Mouse (Mus musculus) mouse embryonic stem cell (cell line): ENCODE measurements around the gene Ptpn4.

Source experiments
- in situ Hi-C, 2 experiments: fragments of 300-500 bp; cut with MboI; formaldehyde crosslinking; loops; 1 replicate in 1 of 2; 3 replicates in 1 of 2; pipeline ENCODE4 v1.14.3; 2019 to 2020; ENCODE audit warnings: low sequenced_read_pairs in 2 of 2, low pct_unique_long_range_greater_than_20kb in 1 of 2, mixed read lengths in 1 of 2; ENCODE audit not compliant: unreplicated experiment in 1 of 2

Ptpn4 gene

GRCm38 (mm10) chr1:119654307-119654706, 183.1 kb downstream of the Ptpn4 start:
- in situ Hi-C loops: no loop called here

GRCm38 (mm10) chr1:119650386-119650785, 187.0 kb downstream of the Ptpn4 start:
- in situ Hi-C loops: no loop called here

DNA sequence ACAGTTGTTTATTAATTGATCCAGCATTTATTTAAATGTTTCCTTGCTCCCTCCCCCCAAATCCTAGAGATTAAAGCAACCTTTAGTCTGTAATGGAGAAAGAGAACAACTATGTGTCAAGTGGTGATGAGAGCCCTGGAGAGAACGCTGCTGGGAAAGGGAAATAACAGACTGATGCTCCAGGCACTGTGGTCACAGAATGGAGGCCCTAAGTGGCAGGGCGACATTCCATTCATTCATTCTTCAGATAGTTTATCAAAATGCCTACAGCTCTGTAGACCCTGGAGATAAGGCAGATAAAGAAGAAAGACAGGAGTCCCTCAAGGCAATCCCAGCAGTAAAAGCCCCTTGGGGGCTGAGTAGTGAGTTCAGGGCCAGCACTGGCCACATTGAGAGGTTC, 187.8 kb downstream of the Ptpn4 start:
- in situ Hi-C loops: no loop called here

- in situ Hi-C loops: no loop called here
Observed at GRCm38 (mm10) chr1:119648205-119649111, 189.0 kb downstream of the Ptpn4 start, which contains the start of gene Epb41l5. Gene Epb41l5 (minus strand): TSS chr1:119649000.

GRCm38 (mm10) chr1:119646356-119646755, 191.1 kb downstream of the Ptpn4 start:
- in situ Hi-C loops: no loop called here

DNA sequence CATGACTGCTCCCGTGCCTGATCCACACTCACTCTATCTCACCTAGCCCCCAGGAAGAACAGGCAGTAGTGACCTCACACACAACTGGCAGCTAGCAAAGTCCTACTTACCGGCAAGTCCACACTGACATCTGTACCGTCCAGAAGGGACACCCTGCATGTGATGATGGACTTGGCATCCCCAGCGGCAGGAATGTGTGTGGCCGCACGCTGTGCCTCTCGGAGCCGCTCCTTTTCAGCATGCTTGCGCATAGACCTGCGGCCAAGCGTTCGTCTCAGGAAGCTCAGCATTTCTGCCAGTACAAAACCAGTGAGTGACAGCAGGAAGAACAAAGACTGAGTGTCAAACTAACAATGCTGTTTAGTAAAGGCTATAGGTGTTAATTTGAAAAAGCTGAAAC, 195.0 kb downstream of the Ptpn4 start:
- in situ Hi-C loops: no loop called here

DNA sequence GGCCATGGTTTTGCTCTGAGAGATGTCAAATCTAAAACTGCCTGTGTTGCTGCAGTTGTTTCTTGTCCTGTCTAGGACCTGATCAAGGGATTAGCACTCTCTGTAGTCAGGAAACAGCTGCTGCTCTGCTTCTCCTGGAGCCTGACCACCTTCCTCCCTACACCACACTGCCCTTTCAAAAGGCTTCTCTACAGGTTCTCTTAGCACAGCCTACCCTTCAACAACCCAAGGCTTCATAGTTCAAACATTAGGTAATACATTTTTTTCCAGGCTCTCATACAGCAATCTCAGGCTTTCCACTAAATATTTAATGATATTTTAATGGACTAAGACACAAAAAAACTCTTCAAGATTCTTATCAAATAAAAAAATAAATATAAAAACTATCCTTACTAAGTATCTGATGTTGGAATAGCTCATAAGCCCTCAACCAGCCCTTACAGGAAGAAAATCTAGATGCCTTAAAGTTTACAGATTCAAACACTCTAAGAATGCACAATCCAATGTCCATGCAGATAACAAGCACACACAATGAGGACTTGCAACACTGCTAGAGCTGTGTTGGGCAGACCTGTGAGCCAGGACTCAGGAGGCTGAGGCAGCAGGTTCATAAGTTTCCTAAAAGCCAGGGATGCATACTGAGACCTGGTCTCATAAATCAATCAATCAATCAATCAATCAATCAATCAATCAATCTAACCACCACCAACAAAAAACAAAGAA, 196.2 kb downstream of the Ptpn4 start:
- in situ Hi-C loops: no loop called here

GRCm38 (mm10) chr1:119640006-119640405, 197.4 kb downstream of the Ptpn4 start:
- in situ Hi-C loops: no loop called here

- in situ Hi-C loops: no loop called here
Observed at GRCm38 (mm10) chr1:119637188-119638023, 200.0 kb downstream of the Ptpn4 start.

GRCm38 (mm10) chr1:119634746-119635145, 202.7 kb downstream of the Ptpn4 start:
- in situ Hi-C loops: no loop called here

GRCm38 (mm10) chr1:119630428-119630827, 207.0 kb downstream of the Ptpn4 start:
- in situ Hi-C loops: no loop called here

DNA sequence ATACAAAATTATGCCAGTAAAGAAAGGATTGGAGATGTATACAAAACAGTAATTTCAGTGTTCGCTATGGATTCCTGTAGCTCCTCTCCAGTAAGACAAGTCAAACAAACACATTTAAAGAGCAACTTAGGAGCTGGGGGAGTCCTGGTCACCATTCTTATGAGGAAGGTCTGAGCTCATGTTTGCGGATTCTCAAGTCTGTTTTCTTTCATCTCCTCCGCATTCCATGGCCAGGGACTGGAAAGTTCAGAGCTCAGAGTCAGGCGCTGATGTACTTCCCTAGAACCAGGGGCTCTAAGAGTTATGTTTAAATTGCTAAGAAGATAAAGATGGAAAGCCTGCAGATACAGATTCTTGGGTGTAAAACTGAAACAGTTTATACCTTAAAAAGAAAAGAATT, 210.6 kb downstream of the Ptpn4 start:
- in situ Hi-C loops: no loop called here

DNA sequence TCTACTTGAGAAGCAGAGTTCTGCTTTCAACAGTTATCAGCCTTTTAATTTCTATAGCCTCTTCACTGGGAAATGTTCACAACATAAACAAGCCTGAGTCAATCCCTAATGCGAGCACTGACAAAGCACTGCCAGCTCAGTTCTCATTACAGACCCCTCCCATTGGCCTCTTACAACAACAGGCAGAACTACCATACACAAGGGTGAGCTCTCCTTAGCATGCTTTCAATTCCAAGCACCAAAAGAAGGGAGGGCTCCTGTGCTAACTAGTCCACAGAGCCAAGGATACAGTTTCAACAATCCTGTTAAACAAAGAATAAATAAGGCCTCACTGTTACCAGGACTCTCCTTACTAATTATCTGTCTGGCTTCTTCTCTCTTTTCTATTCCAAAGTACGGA, 213.0 kb downstream of the Ptpn4 start:
- in situ Hi-C loops: no loop called here

- in situ Hi-C loops: no loop called here
Observed at GRCm38 (mm10) chr1:119605396-119605795, 232.0 kb downstream of the Ptpn4 start.
